Mouse (Mus musculus): ENCODE data around the gene Atp13a2. TPM values are rescaled to one million over a fixed set of nuclear protein-coding genes. Genes with fewer than 3 reads are reported as not detected.
A peak's percentile ranks its signal among the peaks of the same experiment; 100 is the strongest.

The Atp13a2 gene
- total RNA-seq, 2 experiments from 2014 or later, result 16.2 to 21.1 TPM

- no peak for DNase-seq (ENCODE audit: low spot score)
Observed at GRCm38 (mm10) chr4:140961467-140962206, 25.0 kb upstream of the Atp13a2 start.

- no peak for DNase-seq (ENCODE audit: low spot score)
Observed at GRCm38 (mm10) chr4:140962207-140962909, 24.3 kb upstream of the Atp13a2 start.

DNA sequence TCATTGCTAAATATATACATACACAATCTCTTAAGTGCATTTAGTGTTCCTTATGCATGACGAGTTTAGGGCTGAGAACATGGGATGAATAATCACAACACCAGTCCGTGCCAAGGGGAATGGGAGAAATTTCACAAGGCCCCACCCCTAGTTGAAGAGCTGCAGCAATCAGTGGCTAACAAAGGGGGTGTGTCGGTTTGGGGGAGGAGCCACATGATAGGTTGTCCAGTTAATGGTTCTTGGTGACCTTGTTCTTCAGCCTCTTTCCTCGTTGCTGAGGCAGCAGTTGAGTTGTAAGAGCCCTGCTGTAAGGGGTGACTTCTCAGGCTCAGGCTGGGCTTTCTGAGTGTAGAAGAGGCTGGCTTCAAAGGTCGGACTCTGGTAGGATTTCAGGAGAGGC is 23.7 kb upstream of the Atp13a2 start:
- peak; percentile 65 for DNase-seq (ENCODE audit: low spot score)

DNA sequence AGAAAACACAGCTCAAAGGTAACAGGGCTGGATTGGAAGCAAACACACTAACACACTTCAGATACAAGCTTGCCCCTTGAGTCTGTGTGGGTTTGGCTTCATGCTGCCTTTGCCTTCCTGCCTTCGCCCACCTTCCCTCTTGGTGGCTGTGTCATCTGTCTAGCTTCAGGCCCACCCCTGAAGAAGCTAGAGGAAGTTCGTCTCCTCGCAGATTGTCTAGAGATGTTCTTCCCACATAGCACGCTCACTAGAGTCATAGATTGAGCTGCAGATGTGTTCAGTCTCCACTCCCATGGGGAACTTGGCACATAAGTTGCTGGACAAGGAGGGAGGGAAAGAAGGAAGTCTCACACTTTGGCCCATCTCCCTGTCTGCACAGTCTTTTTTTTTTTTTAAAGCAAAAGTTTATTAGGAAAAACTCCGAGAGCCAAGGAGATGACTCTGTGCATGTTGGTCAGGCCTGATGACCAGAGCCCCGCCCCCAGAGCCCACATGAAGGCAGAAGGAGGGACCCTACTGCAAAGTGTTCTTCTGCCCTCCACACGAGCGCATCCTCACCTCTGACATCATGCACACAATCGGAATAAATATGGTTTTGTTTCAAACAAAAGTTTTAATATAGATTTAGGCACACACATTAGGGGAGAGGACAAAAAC is 22.6 kb upstream of the Atp13a2 start:
- DNase-seq (ENCODE audit: low spot score), result no peak

DNA sequence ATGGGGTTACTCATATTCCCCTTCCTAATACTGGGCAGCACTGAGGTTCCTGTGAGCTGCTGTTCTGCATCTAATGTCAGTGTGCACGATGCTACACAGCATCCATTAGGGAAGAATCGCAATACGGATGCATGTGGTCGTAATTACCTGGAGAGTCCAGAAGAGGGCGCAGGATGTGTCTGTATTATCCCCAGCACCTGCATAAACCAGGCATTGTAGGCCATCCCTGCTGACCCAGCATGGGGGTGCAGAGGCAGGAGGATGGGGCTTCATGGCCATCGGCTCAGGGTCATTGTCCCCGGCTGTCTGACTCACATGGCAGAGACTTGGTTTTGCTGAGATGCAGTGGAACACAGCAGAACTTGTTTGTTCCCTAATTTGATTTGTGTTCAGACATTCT is 22.1 kb upstream of the Atp13a2 start:
- peak; percentile 79 for DNase-seq (ENCODE audit: low spot score)

- DNase-seq (ENCODE audit: low spot score), result no peak
Observed at GRCm38 (mm10) chr4:140967386-140968159, 19.1 kb upstream of the Atp13a2 start.

- no peak for DNase-seq (ENCODE audit: low spot score)
Observed at GRCm38 (mm10) chr4:140971691-140972090, 15.0 kb upstream of the Atp13a2 start.

DNA sequence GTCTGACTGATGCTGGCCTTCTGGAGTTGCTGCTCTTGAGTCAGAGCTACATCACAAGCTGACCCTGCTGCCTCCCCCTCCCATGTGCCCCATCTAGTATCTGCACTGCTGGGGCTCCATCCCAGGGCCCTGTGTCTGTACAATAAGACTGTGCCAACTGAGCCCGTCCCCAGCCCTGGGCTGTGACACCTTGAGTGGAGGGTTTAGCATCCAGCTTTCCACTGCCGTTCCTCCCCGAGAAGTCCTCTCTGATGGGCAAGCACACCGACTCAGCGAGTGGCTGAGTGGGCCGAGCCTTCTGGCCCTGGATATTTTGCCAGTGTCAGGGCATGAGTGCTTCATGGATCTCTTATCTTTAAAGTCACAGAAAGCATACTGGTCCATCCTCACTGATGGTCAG is 12.3 kb upstream of the Atp13a2 start:
- no peak for DNase-seq (ENCODE audit: low spot score)

DNA sequence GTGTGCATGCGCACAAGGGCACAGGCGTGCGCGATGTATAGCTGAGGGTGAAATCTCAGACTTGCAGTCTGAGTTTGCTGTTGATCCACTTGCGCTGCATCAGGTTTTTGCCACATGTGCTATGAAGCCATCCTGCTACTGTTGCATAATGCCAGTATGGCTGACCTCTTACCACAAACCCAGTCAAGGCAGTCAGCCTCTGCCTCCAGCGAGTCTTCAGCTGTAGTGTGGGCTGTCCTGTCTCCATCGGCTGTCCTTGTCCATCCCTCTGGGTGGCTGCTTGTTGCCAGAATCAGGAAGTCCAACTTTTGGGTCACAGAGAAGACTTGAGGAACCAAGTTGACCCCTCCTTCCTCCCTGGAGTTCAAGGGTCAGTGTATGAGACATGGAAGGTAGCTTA is 11.3 kb upstream of the Atp13a2 start:
- DNase-seq (ENCODE audit: low spot score), result no peak

DNA sequence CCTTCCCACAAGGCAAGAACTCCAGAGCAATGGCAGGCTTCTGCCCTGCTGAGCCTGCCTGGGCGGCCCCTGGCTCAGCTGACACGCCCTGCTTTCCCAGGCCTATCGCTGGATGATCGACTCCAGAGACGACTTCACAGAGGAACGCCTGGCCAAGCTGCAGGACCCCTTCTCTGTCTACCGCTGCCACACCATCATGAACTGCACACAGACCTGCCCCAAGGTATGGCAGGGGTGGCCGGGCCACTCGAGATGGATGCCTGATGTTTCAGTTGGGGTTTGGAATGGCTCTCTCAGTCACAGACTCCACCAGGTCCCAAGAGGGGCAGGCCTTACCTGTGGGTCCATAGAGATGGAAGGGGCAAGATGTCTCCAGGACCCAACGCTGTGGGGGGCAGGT is 9.4 kb upstream of the Atp13a2 start:
- no peak for DNase-seq (ENCODE audit: low spot score)

DNA sequence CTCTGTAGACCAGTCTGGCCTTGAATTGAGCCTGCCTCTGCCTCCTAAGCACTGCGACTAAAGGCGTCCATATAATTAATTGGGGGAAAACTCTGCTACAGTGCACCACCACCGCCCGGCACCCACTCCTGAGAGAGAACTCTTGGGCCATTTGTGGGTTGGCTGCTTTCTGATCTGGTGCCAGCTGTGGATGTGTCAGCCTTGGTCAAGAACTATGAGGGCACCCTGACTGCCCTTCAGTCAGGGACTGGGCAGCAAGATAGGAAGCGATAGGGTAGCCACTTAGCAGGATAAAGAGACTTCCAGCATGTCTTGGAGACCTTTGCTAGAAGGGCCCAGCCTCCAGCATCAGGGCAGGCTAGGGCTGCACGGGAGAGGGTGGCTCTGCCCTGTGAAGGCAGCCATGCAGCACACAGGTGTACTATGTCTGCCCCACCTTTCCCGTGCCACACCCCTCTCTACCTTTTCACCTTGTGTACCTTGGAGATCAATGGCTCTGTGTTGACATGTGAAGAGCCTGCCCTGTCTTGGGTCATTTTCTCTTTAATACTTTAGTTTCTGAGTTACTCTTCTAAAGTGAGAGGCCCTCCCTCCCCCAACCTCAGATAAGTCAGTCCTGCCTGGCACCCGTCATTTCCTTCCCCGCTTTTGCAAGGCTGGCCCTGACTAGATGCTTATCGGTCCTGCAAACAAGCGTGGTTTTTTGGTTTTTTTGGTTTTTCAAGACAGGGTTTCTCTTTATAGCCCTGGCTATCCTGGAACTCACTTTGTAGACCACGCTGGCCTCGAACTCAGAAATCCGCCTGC is 8.6 kb upstream of the Atp13a2 start:
- DNase-seq (ENCODE audit: low spot score), result no peak

GRCm38 (mm10) chr4:140981605-140982004 is 5.1 kb upstream of the Atp13a2 start:
- no peak for DNase-seq (ENCODE audit: low spot score)

DNA sequence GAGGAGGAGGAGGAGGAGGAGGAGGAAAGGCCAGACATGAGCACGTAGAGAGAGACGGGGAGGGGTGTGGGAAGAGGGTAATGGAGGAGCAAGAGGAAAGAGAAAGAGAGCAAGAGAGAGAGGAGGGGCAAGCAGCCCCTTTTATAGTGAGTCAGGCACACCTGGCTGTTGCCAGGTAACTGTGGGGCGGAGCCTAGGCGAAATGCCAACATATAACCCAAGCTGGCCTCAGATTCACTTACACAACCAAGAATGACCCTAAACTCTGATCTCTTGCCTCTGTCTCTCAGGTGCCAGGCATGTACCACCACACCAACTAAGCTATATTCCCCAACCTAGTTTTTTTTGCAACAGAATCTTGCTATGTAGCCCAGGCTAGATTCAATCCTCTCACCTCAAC is 3.9 kb upstream of the Atp13a2 start:
- no peak for DNase-seq (ENCODE audit: low spot score)

DNA sequence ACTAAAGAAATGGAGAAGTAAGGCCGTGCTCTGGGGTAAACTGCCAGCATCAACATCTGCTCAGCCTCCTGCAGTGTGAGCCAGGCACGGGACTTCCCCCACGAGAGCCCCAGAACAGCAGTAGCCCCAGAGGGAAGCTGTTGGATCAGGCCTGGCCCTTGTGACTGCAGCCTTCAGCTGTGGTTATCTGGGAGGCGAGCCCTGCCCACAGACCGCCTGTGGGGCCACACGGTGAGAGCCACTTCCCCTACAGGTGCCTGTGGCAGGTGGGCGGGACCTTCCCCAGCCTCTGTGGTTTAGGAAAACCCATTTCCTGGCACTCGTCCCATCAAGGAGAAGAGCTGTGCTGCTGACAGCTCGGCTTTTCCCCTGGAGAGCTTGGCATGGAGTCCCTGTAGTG is 3.2 kb upstream of the Atp13a2 start:
- DNase-seq (ENCODE audit: low spot score), result peak; percentile 45

GRCm38 (mm10) chr4:140984544-140984943 is 2.1 kb upstream of the Atp13a2 start:
- no peak for DNase-seq (ENCODE audit: low spot score)

GRCm38 (mm10) chr4:140986024-140986710 is 506 bp upstream of the Atp13a2 start:
- no peak for DNase-seq (ENCODE audit: low spot score)

GRCm38 (mm10) chr4:140987476-140987875 is 803 bp downstream of the Atp13a2 start:
- no peak for DNase-seq (ENCODE audit: low spot score)

- DNase-seq (ENCODE audit: low spot score), result no peak
Observed at GRCm38 (mm10) chr4:140988706-140989290, 2.1 kb downstream of the Atp13a2 start.

DNA sequence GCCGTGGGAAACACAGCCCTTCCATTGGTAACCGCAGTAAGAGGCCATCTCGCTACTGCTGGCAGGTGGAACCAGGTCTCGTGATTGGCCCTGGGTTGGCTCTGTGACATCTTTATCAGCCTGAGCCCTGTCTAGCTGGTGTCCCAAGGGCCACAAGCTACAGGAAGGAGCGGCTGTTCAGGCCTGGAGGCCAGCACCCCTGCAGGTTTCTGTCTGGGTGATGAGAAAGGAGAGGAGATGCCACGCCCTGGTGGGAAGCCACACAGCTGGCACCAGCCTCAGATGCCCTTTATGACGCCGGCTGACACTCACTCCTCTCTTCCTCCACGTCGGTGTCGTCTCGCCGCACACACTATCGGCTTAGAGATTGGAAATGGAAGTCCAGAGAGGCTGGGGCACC is 2.8 kb downstream of the Atp13a2 start:
- no peak for DNase-seq (ENCODE audit: low spot score)

GRCm38 (mm10) chr4:140992215-140992614 is 5.5 kb downstream of the Atp13a2 start:
- DNase-seq (ENCODE audit: low spot score), result no peak
